Mouse (Mus musculus) E14TG2a.4 (cell line): ENCODE results near the gene Mef2a.
A peak's percentile ranks its signal among the peaks of the same experiment; 100 is the strongest.

ENCODE experiments used
- CTCF ChIP-seq: conservative IDR thresholded peaks from 2 replicates; pipeline ENCODE4 v1.5.1; 2014; ENCODE audit warnings: low read length
- NANOG ChIP-seq: IDR thresholded peaks from 2 replicates; pipeline ENCODE4 v1.6.1; 2014; ENCODE audit warnings: borderline replicate concordance, low read length, mixed read lengths

- TF ChIP-seq CTCF (peak; percentile 57), NANOG (no peak)
Measured at GRCm38 (mm10) chr7:67199412-67199811, 173.2 kb downstream of the Mef2a start.
